ENCODE assay signal across 8 mouse cellular contexts in the genomic region with DNA sequence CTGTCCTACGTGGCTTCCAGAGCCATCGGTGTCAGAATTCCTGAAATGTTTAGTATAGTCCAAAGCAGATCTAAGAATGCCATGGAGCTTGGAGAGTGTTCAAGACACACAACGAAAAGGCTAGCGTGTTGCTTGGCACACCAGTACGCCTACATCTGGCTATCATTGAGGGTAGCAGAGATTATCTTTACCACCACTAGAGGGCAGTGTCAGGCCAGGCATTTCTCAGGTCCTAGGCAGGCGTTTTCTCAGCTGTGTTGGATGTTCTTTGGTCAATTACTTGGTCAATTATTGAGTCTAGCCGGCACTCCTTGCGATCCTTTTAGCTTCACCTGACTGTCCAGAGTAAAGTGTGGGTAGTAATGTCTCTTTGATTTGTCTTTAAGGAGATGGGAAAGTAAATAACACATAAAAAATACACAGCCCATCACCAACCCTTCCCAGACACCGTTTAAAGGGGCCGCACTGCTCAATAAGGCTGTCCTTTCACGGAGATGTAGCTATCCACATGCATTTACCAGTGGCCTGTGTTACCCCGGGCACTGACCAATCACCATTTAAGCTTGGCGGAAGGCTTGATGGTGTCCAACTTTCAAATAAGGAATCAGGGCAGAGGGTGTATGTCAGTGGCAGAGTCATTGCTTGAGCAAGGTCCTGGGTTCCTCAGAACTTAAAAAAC. TPM values are rescaled to one million over a fixed set of nuclear protein-coding genes. Genes with fewer than 3 reads are reported as not detected.
DNase-seq lines count a peak whose midpoint lies in the region; ATAC-seq and TF ChIP-seq lines count a peak whose summit lies in the region.

No protein-coding gene starts in this region.

- H3K27ac ChIP-seq in heart, postnatal 0 days (ENCODE audit: low read depth) = no peak overlapping the region
- H3K27ac ChIP-seq in liver, postnatal 0 days (ENCODE audit: low read depth) = no peak overlapping the region

- peak; percentile 15 for DNase-seq in G1E (ENCODE audit: low spot score)
- peak; percentile 90 for DNase-seq in brain, embryonic 14.5 days (ENCODE audit: low read depth)
- DNase-seq in heart, postnatal 0 days (ENCODE audit: low spot score) = peak; percentile 81
- peak; percentile 71 to 80 for DNase-seq in kidney, postnatal 36 days
- peak; percentile 62 for DNase-seq in liver, postnatal 0 days
- peak; percentile 59 for DNase-seq in thymus, postnatal 4 days

- no peak for TF ChIP-seq POLR2A in brain, embryonic 14.5 days (IDR thresholded peaks at IDR 0.05; ENCODE audit: borderline replicate concordance, extremely low read depth, insufficient read depth, insufficient read length, poor library complexity, severe bottlenecking)

- H3K9ac ChIP-seq in heart, postnatal 0 days (replicated peaks; ENCODE audit: low read depth, low read length) = no peak overlapping the region
- H3K9ac ChIP-seq in liver, postnatal 0 days (replicated peaks) = no peak overlapping the region

- no peaks in the 10 kb centered on the region for H3K27me3 ChIP-seq in G1E (ENCODE audit: insufficient read depth, low read length)
- H3K27me3 ChIP-seq in heart, postnatal 0 days (ENCODE audit: control insufficient read depth, insufficient read depth, low read length) = no peaks in the 10 kb centered on the region
- no peaks in the 10 kb centered on the region for H3K27me3 ChIP-seq in liver, postnatal 0 days (ENCODE audit: insufficient read depth, low read length)

- 37% methylated on average over 13 of the region's 13 CpGs for WGBS in heart, postnatal 0 days
- WGBS in liver, postnatal 0 days (ENCODE audit: insufficient replicate concordance) = 40% methylated on average over 13 of the region's 13 CpGs

- H3K9me3 ChIP-seq in G1E (replicated peaks) = no peaks in the 10 kb centered on the region
- no peaks in the 10 kb centered on the region for H3K9me3 ChIP-seq in heart, postnatal 0 days (replicated peaks; ENCODE audit: control insufficient read depth, low read length)
- no peaks in the 10 kb centered on the region for H3K9me3 ChIP-seq in liver, postnatal 0 days (ENCODE audit: low read length)

- H3K36me3 ChIP-seq in G1E (replicated peaks) = no peaks in the 10 kb centered on the region
- no peaks in the 10 kb centered on the region for H3K36me3 ChIP-seq in heart, postnatal 0 days (replicated peaks; ENCODE audit: control insufficient read depth, insufficient read depth, low read length)
- no peaks in the 10 kb centered on the region for H3K36me3 ChIP-seq in liver, postnatal 0 days (replicated peaks; ENCODE audit: insufficient read depth, low read length)

- H3K4me2 ChIP-seq in heart, postnatal 0 days (ENCODE audit: low read depth, low read length) = no peak overlapping the region
- no peak overlapping the region for H3K4me2 ChIP-seq in liver, postnatal 0 days (ENCODE audit: low read depth, low read length)

- ATAC-seq in G1E (ENCODE audit: extremely low read depth, insufficient number of reproducible peaks, low FRiP score, poor library complexity, severe bottlenecking) = no peak
- 0 out of 2 replicates have a peak, but pooled peaks have one; percentile 52 for ATAC-seq in erythroid progenitor cell, adult 5-6 weeks (replicated peaks; ENCODE audit: low FRiP score, poor library complexity, severe bottlenecking)
- ATAC-seq in heart, postnatal 0 days (ENCODE audit: insufficient read depth, low read depth) = peak; percentile 67; the same call in 1 of the 2 replicates
- peak; percentile 36; the same call in 1 of the 2 replicates for ATAC-seq in liver, postnatal 0 days
- ATAC-seq in neutrophil, adult 5-6 weeks (ENCODE audit: extremely low read depth, insufficient number of reproducible peaks, low FRiP score, poor library complexity, severe bottlenecking) = peak; percentile 63; the same call in 1 of the 2 replicates

- no peaks in the 10 kb centered on the region for H3K4me1 ChIP-seq in G1E (ENCODE audit: insufficient read depth, low read depth, low read length)
- H3K4me1 ChIP-seq in heart, postnatal 0 days (ENCODE audit: control insufficient read depth, insufficient read depth) = no peaks in the 10 kb centered on the region
- no peaks in the 10 kb centered on the region for H3K4me1 ChIP-seq in liver, postnatal 0 days (ENCODE audit: insufficient read depth)

- TF ChIP-seq CTCF in G1E (IDR thresholded peaks at IDR 0.05; ENCODE audit: low read depth, low read length) = peak; percentile 72; the same call in 1 of the 2 replicates
- peak; percentile 86; the same call in 1 of the 2 replicates for TF ChIP-seq CTCF in brain, embryonic 14.5 days (IDR thresholded peaks at IDR 0.05; ENCODE audit: borderline replicate concordance, extremely low read depth, insufficient read depth, insufficient read length)
- TF ChIP-seq CTCF in heart, postnatal 0 days (IDR thresholded peaks at IDR 0.05; ENCODE audit: low read depth) = peak; percentile 97
- peak; percentile 96 for TF ChIP-seq CTCF in liver, postnatal 0 days (IDR thresholded peaks at IDR 0.05; ENCODE audit: low read depth)

- H3K4me3 ChIP-seq in G1E (ENCODE audit: low read depth, low read length) = no peak overlapping the region
- no peak overlapping the region for H3K4me3 ChIP-seq in heart, postnatal 0 days (ENCODE audit: low read depth, low read length)
- no peak overlapping the region for H3K4me3 ChIP-seq in liver, postnatal 0 days (ENCODE audit: low read depth, low read length)

- no peak for TF ChIP-seq EP300 in heart, postnatal 0 days (IDR thresholded peaks at IDR 0.05; ENCODE audit: low read depth)
- TF ChIP-seq EP300 in liver, postnatal 0 days (IDR thresholded peaks at IDR 0.05; ENCODE audit: low read depth) = no peak

RNA-seq across cellular contexts. Expression of a gene that starts 29.7 kb away (rescaled TPM):
- total RNA-seq in G1E (2014; fragmentation: Nextera tagmentation) = not detected in 2 replicates
- total RNA-seq in G1E (2017) = 0.22 and 0.64 TPM in 2 replicates
- not detected in 2 replicates for polyA plus RNA-seq in G1E (2012)
- polyA plus RNA-seq in brain, embryonic 14.5 days (2012; rRNA removed) = 0.48 and 0.51 TPM in 2 replicates
- 0.42 TPM in 1 of 2 replicates, not detected in the other for total RNA-seq in erythroid progenitor cell, adult 5-6 weeks (2015; ENCODE audit: low replicate concordance)
- total RNA-seq in erythroid progenitor cell, adult 5-6 weeks (2017; ENCODE audit: low replicate concordance) = 0.26 TPM in 1 of 2 replicates, not detected in the other
- total RNA-seq in heart, postnatal 0 days (2014; rRNA removed; ENCODE audit: low replicate concordance) = 7.7 and 13.0 TPM in 2 replicates
- polyA plus RNA-seq in heart, postnatal 0 days (2015; fragmentation: Nextera tagmentation; extraction: Ambion mirVana) = 5.4 and 5.5 TPM in 2 replicates
- polyA plus RNA-seq in liver, postnatal 0 days (2015; fragmentation: Nextera tagmentation; extraction: Ambion mirVana) = 0.47 and 0.60 TPM in 2 replicates
- 0.25 TPM in 1 of 2 replicates, not detected in the other for total RNA-seq in neutrophil, adult 5-6 weeks (2017)

Comparison
In these comparisons a context has a peak if more than half of its experiments do, and no peak if none do; other contexts are left out.
1. DNase-seq: peak in every context shown above with its lines; median percentile 90 in brain, embryonic 14.5 days; 81 in heart, postnatal 0 days; 76 in kidney, postnatal 36 days; 62 in liver, postnatal 0 days; 59 in thymus, postnatal 4 days; 15 in G1E.